18 mouse cellular contexts compared by ENCODE assay signal in genomic region chr19:15658611-15659010, GRCm38 (mm10).
"Had no signal": no experiment of that assay in that cellular context is flagged by ENCODE, and none has a peak within 500 bp of the region (broad histone marks: within the 10 kb centered on the region; RNA-seq: fewer than 3 reads in every experiment).

No protein-coding gene starts in this region.

- DNase-seq: lung, adult 18-20 months; lung, embryonic 14.5 days; lung, postnatal 10 days; lung, postnatal 4 days; retina, postnatal 1 day; right cerebral cortex, adult 18-20 months; right cerebral cortex, postnatal 25 days; right cerebral cortex, postnatal 4 days; spleen, adult 18-20 months; thymus, adult 2 months; thymus, postnatal 25 days; thymus, postnatal 4 days had no signal

- H3K27me3 ChIP-seq: midbrain, embryonic 15.5 days; neural tube, embryonic 15.5 days had no signal

- H3K36me3 ChIP-seq: midbrain, embryonic 10.5 days; midbrain, embryonic 13.5 days; midbrain, embryonic 15.5 days; neural tube, embryonic 13.5 days; neural tube, embryonic 15.5 days had no signal

- H3K9ac ChIP-seq: lung, embryonic 14.5 days; midbrain, embryonic 13.5 days; midbrain, embryonic 15.5 days; neural tube, embryonic 13.5 days; neural tube, embryonic 15.5 days had no signal

- H3K4me1 ChIP-seq: midbrain, embryonic 10.5 days; midbrain, embryonic 13.5 days; midbrain, embryonic 15.5 days had no signal

- ATAC-seq: midbrain, embryonic 13.5 days; midbrain, embryonic 15.5 days had no signal

- H3K4me2 ChIP-seq: lung, embryonic 14.5 days; midbrain, embryonic 13.5 days; midbrain, embryonic 15.5 days; neural tube, embryonic 13.5 days; neural tube, embryonic 15.5 days had no signal

- H3K9me3 ChIP-seq: midbrain, embryonic 10.5 days; midbrain, embryonic 13.5 days; midbrain, embryonic 15.5 days; neural tube, embryonic 13.5 days; neural tube, embryonic 15.5 days had no signal

- H3K27ac ChIP-seq: midbrain, embryonic 10.5 days; midbrain, embryonic 13.5 days; midbrain, embryonic 15.5 days; neural tube, embryonic 13.5 days; neural tube, embryonic 15.5 days had no signal

- H3K4me3 ChIP-seq: midbrain, embryonic 10.5 days; midbrain, embryonic 13.5 days; midbrain, embryonic 15.5 days; myocyte; neural tube, embryonic 13.5 days; neural tube, embryonic 15.5 days had no signal
